Mouse (Mus musculus): ENCODE results near the gene Muc5b. TPM values are rescaled to one million over a fixed set of nuclear protein-coding genes. Genes with fewer than 3 reads are reported as not detected.

Muc5b gene
- total RNA-seq (2012; rRNA removed), result not detected in 2 replicates
- not detected in 2 replicates for total RNA-seq (2014; rRNA removed)
- not detected in 2 replicates for polyA plus RNA-seq (2012; ENCODE audit: insufficient read length, low read depth)

DNA sequence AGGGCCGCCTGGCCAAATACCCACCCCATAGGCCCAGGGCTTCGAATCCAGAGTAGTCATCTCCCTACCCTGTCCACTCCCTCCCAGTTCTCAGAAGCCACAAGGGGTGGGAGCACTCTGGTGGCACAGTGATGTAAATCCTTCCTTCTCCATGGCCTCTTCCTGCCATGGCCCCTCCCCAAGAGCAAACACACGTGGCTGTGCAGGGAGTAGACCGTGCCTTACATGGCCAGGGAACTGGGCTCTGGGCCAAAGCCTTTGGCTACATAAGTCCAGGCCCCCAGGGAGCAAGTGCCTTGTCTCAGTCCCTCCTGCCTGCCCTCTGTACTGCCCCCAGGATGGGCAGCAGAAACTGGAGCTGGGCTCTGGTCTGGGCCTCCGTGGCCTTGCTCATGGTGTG, at the start of gene Muc5b:
Muc5b (plus strand) TSS at position 292 of the 400 bp plus-strand sequence.
- Histone ChIP-seq H3K4me2 (ENCODE audit: insufficient read depth, low read depth, poor library complexity, severe bottlenecking) (no peak within 1 kb of the TSS), H3K4me3 (replicated peaks in 1 of 3; ENCODE audit: low read depth in 2 of 3, low read length in 2 of 3, poor library complexity in 1 of 3) (no peak within 1 kb of the TSS), H3K27me3 (replicated peaks) (peaks cover 98% of the 10 kb centered on the region), H3K27ac (ENCODE audit: insufficient read depth, low read depth) (no peak within 1 kb of the TSS), H3K79me2 (replicated peaks; ENCODE audit: control insufficient read depth, extremely low read depth, insufficient read depth, poor library complexity, severe bottlenecking) (no peaks in the 10 kb centered on the region), H3K9me3 (replicated peaks; ENCODE audit: low read length) (no peaks in the 10 kb centered on the region), H3K36me3 (replicated peaks in 1 of 2; ENCODE audit: control insufficient read depth in 1 of 2, insufficient read depth in 1 of 2, low read length in 1 of 2) (no peaks in the 10 kb centered on the region), H3K9ac (ENCODE audit: insufficient read depth, low read depth) (no peak within 1 kb of the TSS), H3K4me1 (ENCODE audit: control insufficient read depth in 1 of 2, insufficient read depth in 2 of 2) (no peaks in the 10 kb centered on the region)
- dilution Hi-C loops (cut with MboI; ENCODE audit: extremely low pct_ligation_motif_present, extremely low pct_unique_long_range_greater_than_20kb, low sequenced_read_pairs), result no loop called here
- TF ChIP-seq ZC3H11A (IDR thresholded peaks at IDR 0.05; ENCODE audit: low read depth, low read length) (no peak), HCFC1 (IDR thresholded peaks at IDR 0.05; ENCODE audit: low read depth, low read length) (no peak), SMC3 (IDR thresholded peaks at IDR 0.05; ENCODE audit: low read depth, low read length) (no peak), MAZ (IDR thresholded peaks at IDR 0.05; ENCODE audit: low read depth, low read length) (no peak), CHD2 (IDR thresholded peaks at IDR 0.05; ENCODE audit: low read length) (no peak), CTCF (conservative IDR thresholded peaks at IDR 0.05 in 1 of 2, IDR thresholded peaks at IDR 0.05 in 1 of 2; ENCODE audit: low read depth in 2 of 2, low read length in 2 of 2) (no peak), TBP (conservative IDR thresholded peaks at IDR 0.05; ENCODE audit: low read depth, low read length) (no peak), MEF2A (IDR thresholded peaks at IDR 0.05; ENCODE audit: borderline replicate concordance, low read depth, low read length) (no peak), BHLHE40 (IDR thresholded peaks at IDR 0.05; ENCODE audit: low read depth, low read length) (no peak), MXI1 (IDR thresholded peaks at IDR 0.05; ENCODE audit: low read depth, low read length) (no peak), USF1 (IDR thresholded peaks at IDR 0.05; ENCODE audit: low read depth, low read length) (no peak), RAD21 (IDR thresholded peaks at IDR 0.05; ENCODE audit: low read depth, low read length) (no peak), MYC (IDR thresholded peaks at IDR 0.05; ENCODE audit: low read depth, low read length) (no peak)
- DNase-seq (ENCODE audit: extremely low read depth), result no peak
- in situ Hi-C loops (cut with MboI; ENCODE audit: low pct_ligation_motif_present, low pct_unique_long_range_greater_than_20kb, low sequenced_read_pairs), result no loop called here

DNA sequence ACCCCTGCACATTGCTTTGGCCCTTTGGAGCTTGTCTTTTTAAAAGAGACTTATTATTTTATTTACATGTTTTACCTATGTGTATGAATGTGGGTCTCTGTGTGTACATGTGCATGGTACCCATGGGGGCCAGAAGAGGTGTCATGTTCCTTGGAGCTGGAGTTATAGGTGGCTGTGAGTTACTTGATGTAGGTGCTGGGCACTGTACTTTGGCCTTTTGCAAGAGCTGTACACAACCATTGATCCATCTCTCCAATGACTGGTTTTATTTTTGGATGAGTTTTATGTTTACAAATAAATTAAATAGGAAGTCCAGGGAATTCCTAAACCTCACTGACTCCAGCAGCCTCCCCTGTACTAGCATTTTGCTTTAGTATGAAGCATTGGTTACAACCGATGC, 44.6 kb upstream of the Muc5b start:
- no peak for TF ChIP-seq ZC3H11A (IDR thresholded peaks at IDR 0.05; ENCODE audit: low read depth, low read length)
- no peak for TF ChIP-seq SIN3A (IDR thresholded peaks at IDR 0.05; ENCODE audit: low read length)
- no peak for TF ChIP-seq HCFC1 (IDR thresholded peaks at IDR 0.05; ENCODE audit: low read depth, low read length)
- no peak for TF ChIP-seq CTCF (conservative IDR thresholded peaks at IDR 0.05 in 1 of 2, IDR thresholded peaks at IDR 0.05 in 1 of 2; ENCODE audit: low read depth in 2 of 2, low read length in 2 of 2)
- no peak for TF ChIP-seq E2F4 (IDR thresholded peaks at IDR 0.05; ENCODE audit: insufficient replicate concordance, low read depth, low read length)
- no peak for TF ChIP-seq EP300 (IDR thresholded peaks at IDR 0.05; ENCODE audit: low read length)
- TF ChIP-seq ZNF384 (IDR thresholded peaks at IDR 0.05; ENCODE audit: low read depth, low read length), result no peak
- TF ChIP-seq TCF12 (IDR thresholded peaks at IDR 0.05; ENCODE audit: low read depth, low read length), result no peak
- TF ChIP-seq SMC3 (IDR thresholded peaks at IDR 0.05; ENCODE audit: low read depth, low read length), result no peak
- TF ChIP-seq MXI1 (IDR thresholded peaks at IDR 0.05; ENCODE audit: low read depth, low read length), result no peak
- TF ChIP-seq GABPA (IDR thresholded peaks at IDR 0.05; ENCODE audit: insufficient replicate concordance, low read depth, low read length), result no peak
- TF ChIP-seq NELFE (IDR thresholded peaks at IDR 0.05; ENCODE audit: low read depth, low read length), result no peak
- no peak for TF ChIP-seq ELF1 (IDR thresholded peaks at IDR 0.05; ENCODE audit: low read depth, low read length)
- no peak for TF ChIP-seq NRF1 (IDR thresholded peaks at IDR 0.05; ENCODE audit: low read depth, low read length)
- TF ChIP-seq MAFK (IDR thresholded peaks at IDR 0.05; ENCODE audit: insufficient replicate concordance, low read length), result no peak
- TF ChIP-seq UBTF (IDR thresholded peaks at IDR 0.05; ENCODE audit: low read depth, low read length), result no peak
- TF ChIP-seq TBP (conservative IDR thresholded peaks at IDR 0.05; ENCODE audit: low read depth, low read length), result no peak
- TF ChIP-seq JUND (conservative IDR thresholded peaks at IDR 0.05; ENCODE audit: low read depth, low read length), result no peak
- Histone ChIP-seq H3K4me2 (ENCODE audit: insufficient read depth, low read depth, poor library complexity, severe bottlenecking) (no peak overlapping the region), H3K4me3 (replicated peaks in 1 of 3; ENCODE audit: low read depth in 2 of 3, low read length in 2 of 3, poor library complexity in 1 of 3) (no peak overlapping the region), H3K9me3 (replicated peaks; ENCODE audit: low read length) (peaks cover 13% of the 10 kb centered on the region), H3K4me1 (ENCODE audit: control insufficient read depth in 1 of 2, insufficient read depth in 2 of 2) (no peaks in the 10 kb centered on the region), H3K36me3 (replicated peaks in 1 of 2; ENCODE audit: control insufficient read depth in 1 of 2, insufficient read depth in 1 of 2, low read length in 1 of 2) (no peaks in the 10 kb centered on the region), H3K9ac (ENCODE audit: insufficient read depth, low read depth) (no peak overlapping the region), H3K79me2 (replicated peaks; ENCODE audit: control insufficient read depth, extremely low read depth, insufficient read depth, poor library complexity, severe bottlenecking) (no peaks in the 10 kb centered on the region), H3K27ac (ENCODE audit: insufficient read depth, low read depth) (no peak overlapping the region), H3K27me3 (replicated peaks) (peaks cover 99% of the 10 kb centered on the region)
- in situ Hi-C loops (cut with MboI; ENCODE audit: low pct_ligation_motif_present, low pct_unique_long_range_greater_than_20kb, low sequenced_read_pairs) (no loop called here), dilution Hi-C loops (cut with MboI; ENCODE audit: extremely low pct_ligation_motif_present, extremely low pct_unique_long_range_greater_than_20kb, low sequenced_read_pairs) (no loop called here)
- no peak for DNase-seq (ENCODE audit: extremely low read depth)

All from CH12.LX (cell line).